8 mouse cellular contexts compared by ENCODE assay signal in genomic region chr19:45537505-45537904, GRCm38 (mm10). TPM values are rescaled to one million over a fixed set of nuclear protein-coding genes. Genes with fewer than 3 reads are reported as not detected.
DNase-seq lines count a peak whose midpoint lies in the region; ATAC-seq and TF ChIP-seq lines count a peak whose summit lies in the region.

No protein-coding gene starts in this region.

- TF ChIP-seq CTCF in lung, adult 2 months (IDR thresholded peaks at IDR 0.05; ENCODE audit: insufficient read depth, low read length), result peak; percentile 85
- TF ChIP-seq CTCF in thymus, adult 2 months (IDR thresholded peaks at IDR 0.05; ENCODE audit: borderline replicate concordance, control insufficient read depth, extremely low read depth, insufficient read depth, low read length, poor library complexity), result peak; percentile 25; the same call in 1 of the 2 replicates

- peak; percentile 68 for ATAC-seq in erythroblast, adult 5-6 weeks (replicated peaks; ENCODE audit: low FRiP score, poor library complexity, severe bottlenecking)

- 36% methylated on average over 1 of the region's 1 CpGs for WGBS in lung, adult 2 months
- WGBS in thymus, adult 2 months, result 74% methylated on average over 1 of the region's 1 CpGs
- 61% methylated on average over 1 of the region's 1 CpGs for WGBS in forebrain, embryonic 10.5 days

- no peak overlapping the region for H3K9ac ChIP-seq in ES-E14 (ENCODE audit: insufficient read depth, low read depth, low read length, poor library complexity, severe bottlenecking)

- H3K27me3 ChIP-seq in thymus, adult 2 months (ENCODE audit: control insufficient read depth, insufficient read depth, low read length), result no peaks in the 10 kb centered on the region
- H3K27me3 ChIP-seq in forebrain, embryonic 10.5 days (ENCODE audit: poor library complexity, severe bottlenecking), result peaks cover 80% of the 10 kb centered on the region

- no peak overlapping the region for H3K27ac ChIP-seq in ES-E14 (ENCODE audit: insufficient read depth, low read depth, low read length, poor library complexity, severe bottlenecking)
- H3K27ac ChIP-seq in thymus, adult 2 months (ENCODE audit: control insufficient read depth, insufficient read depth, low read length), result no peak overlapping the region
- H3K27ac ChIP-seq in forebrain, embryonic 10.5 days, result no peak overlapping the region

- no peaks in the 10 kb centered on the region for H3K36me3 ChIP-seq in ES-E14 (ENCODE audit: control insufficient read depth, insufficient read depth, low read length, poor library complexity, severe bottlenecking)
- H3K36me3 ChIP-seq in thymus, adult 2 months (ENCODE audit: control insufficient read depth, insufficient read depth, low read length), result no peaks in the 10 kb centered on the region
- H3K36me3 ChIP-seq in forebrain, embryonic 10.5 days (replicated peaks), result no peaks in the 10 kb centered on the region

- in situ Hi-C loops in ES-E14 (cut with MboI; ENCODE audit: low sequenced_read_pairs in 2 of 2, unreplicated experiment in 2 of 2), result no loop called here

- H3K4me1 ChIP-seq in ES-E14 (ENCODE audit: control insufficient read depth in 2 of 2, insufficient read depth in 2 of 2, low read length in 2 of 2, poor library complexity in 1 of 2), result peaks cover 0 to 2% of the 10 kb centered on the region in 2 experiments; a peak in 1 of 4 replicates
- peaks cover 4% of the 10 kb centered on the region; the same call in 1 of the 2 replicates for H3K4me1 ChIP-seq in lung, adult 2 months (ENCODE audit: control insufficient read depth, insufficient read depth, low read length)
- peaks cover 14% of the 10 kb centered on the region for H3K4me1 ChIP-seq in thymus, adult 2 months (replicated peaks; ENCODE audit: control insufficient read depth, insufficient read depth, low read length)
- H3K4me1 ChIP-seq in forebrain, embryonic 10.5 days, result peaks cover 37% of the 10 kb centered on the region

- peak; percentile 47 to 58 for DNase-seq in left cerebral cortex, adult 18-20 months (ENCODE audit: low spot score in 2 of 2)
- DNase-seq in left cerebral cortex, postnatal 36 days (ENCODE audit: low spot score in 2 of 2), result no peak
- peak; percentile 43 for DNase-seq in ES-E14 (ENCODE audit: low read depth, low spot score)
- peak; percentile 65 for DNase-seq in adrenal gland, postnatal 14 days
- peak; percentile 54 for DNase-seq in lung, adult 2 months
- peak; percentile 69 for DNase-seq in thymus, adult 2 months
- DNase-seq in forebrain, embryonic 10.5 days (ENCODE audit: extremely low spot score, low spot score), result no peak

- no peaks in the 10 kb centered on the region for H3K9me3 ChIP-seq in ES-E14 (ENCODE audit: control insufficient read depth, insufficient read depth, low read depth, low read length)
- no peaks in the 10 kb centered on the region for H3K9me3 ChIP-seq in forebrain, embryonic 10.5 days

- TF ChIP-seq POLR2A in lung, adult 2 months (IDR thresholded peaks at IDR 0.05; ENCODE audit: borderline replicate concordance, extremely low read depth, low read depth, low read length), result no peak
- TF ChIP-seq POLR2A in thymus, adult 2 months (IDR thresholded peaks at IDR 0.05; ENCODE audit: control insufficient read depth, extremely low read depth, insufficient read depth, low read length, poor library complexity), result no peak

- intact Hi-C loops in left cerebral cortex, postnatal 36 days (cut with DNase I), result no loop called here

- H3K4me3 ChIP-seq in ES-E14 (ENCODE audit: insufficient read depth in 1 of 2, low read depth in 1 of 2, low read length in 2 of 2, poor library complexity in 1 of 2, severe bottlenecking in 1 of 2), result no peak overlapping the region
- H3K4me3 ChIP-seq in lung, adult 2 months (replicated peaks; ENCODE audit: extremely low read depth, low read depth, low read length), result no peak overlapping the region
- H3K4me3 ChIP-seq in thymus, adult 2 months (ENCODE audit: control insufficient read depth, insufficient read depth, low read length), result no peak overlapping the region
- H3K4me3 ChIP-seq in forebrain, embryonic 10.5 days, result no peak overlapping the region

TF ChIP-seq in ES-E14, 5 proteins besides CTCF, POLR2A, EP300 and RAD21:
- TF ChIP-seq HCFC1 (IDR thresholded peaks at IDR 0.05; ENCODE audit: borderline replicate concordance, insufficient read depth, low read length), result no peak
- TF ChIP-seq ZC3H11A (IDR thresholded peaks at IDR 0.05; ENCODE audit: borderline replicate concordance, low read depth, low read length), result no peak
- no peak for TF ChIP-seq ZNF384 (IDR thresholded peaks at IDR 0.05; ENCODE audit: low read depth, low read length)
- no peak for TF ChIP-seq CHD2 (IDR thresholded peaks at IDR 0.05; ENCODE audit: low read depth, low read length)
- no peak for TF ChIP-seq MAFK (IDR thresholded peaks at IDR 0.05; ENCODE audit: insufficient read depth, low read depth, low read length)

RNA-seq across cellular contexts. Expression of gene Poll, which starts 22.8 kb away (rescaled TPM):
- total RNA-seq in left cerebral cortex, adult 18-20 months (2021), result 1 to 10 TPM; 9.4 to 9.6 TPM
- total RNA-seq in left cerebral cortex, postnatal 36 days (2021), result 1 to 10 TPM; 9.0 to 9.8 TPM
- total RNA-seq in ES-E14 (2012; rRNA removed), result 13.4 and 16.0 TPM in 2 replicates
- 9.3 and 11.3 TPM in 2 replicates for total RNA-seq in adrenal gland, postnatal 14 days (2021)
- 1.3 TPM in 1 of 2 replicates, not detected in the other for total RNA-seq in erythroblast, adult 5-6 weeks (2015; ENCODE audit: low replicate concordance)
- 1.5 and 2.3 TPM in 2 replicates for total RNA-seq in erythroblast, adult 5-6 weeks (2017; ENCODE audit: low replicate concordance)
- 9.1 and 10.6 TPM in 2 replicates for polyA plus RNA-seq in lung, adult 2 months (2012; rRNA removed)
- polyA plus RNA-seq in thymus, adult 2 months (2012; rRNA removed), result 6.7 and 6.8 TPM in 2 replicates
- 25.7 and 26.6 TPM in 2 replicates for polyA plus RNA-seq in forebrain, embryonic 10.5 days (2016; fragmentation: Nextera tagmentation; extraction: Ambion mirVana)

RNA-seq across cellular contexts. Expression of gene Gm17018, which starts 22.9 kb away (rescaled TPM):
- total RNA-seq in left cerebral cortex, adult 18-20 months (2021), result 10 to 100 TPM; 69.3 to 74.5 TPM
- 10 to 100 TPM; 74.2 to 75.2 TPM for total RNA-seq in left cerebral cortex, postnatal 36 days (2021)
- total RNA-seq in ES-E14 (2012; rRNA removed), result 15.0 and 17.5 TPM in 2 replicates
- 21.1 and 22.6 TPM in 2 replicates for total RNA-seq in adrenal gland, postnatal 14 days (2021)
- 1.2 and 5.6 TPM in 2 replicates for total RNA-seq in erythroblast, adult 5-6 weeks (2015; ENCODE audit: low replicate concordance)
- total RNA-seq in erythroblast, adult 5-6 weeks (2017; ENCODE audit: low replicate concordance), result 0.68 and 2.5 TPM in 2 replicates
- 6.6 and 7.5 TPM in 2 replicates for polyA plus RNA-seq in lung, adult 2 months (2012; rRNA removed)
- polyA plus RNA-seq in thymus, adult 2 months (2012; rRNA removed), result 11.9 and 14.6 TPM in 2 replicates
- 52.1 and 53.5 TPM in 2 replicates for polyA plus RNA-seq in forebrain, embryonic 10.5 days (2016; fragmentation: Nextera tagmentation; extraction: Ambion mirVana)

Comparison
In these comparisons a context has a peak if more than half of its experiments do, and no peak if none do; other contexts are left out.
1. DNase-seq: peak in left cerebral cortex, adult 18-20 months (2 of 2), ES-E14 (single experiment), adrenal gland, postnatal 14 days (single experiment), lung, adult 2 months (single experiment) and thymus, adult 2 months (single experiment); none in left cerebral cortex, postnatal 36 days (0 of 2) and forebrain, embryonic 10.5 days (single experiment).